Comparison of ENCODE assay signal across 10 mouse cellular contexts in the genomic region with DNA sequence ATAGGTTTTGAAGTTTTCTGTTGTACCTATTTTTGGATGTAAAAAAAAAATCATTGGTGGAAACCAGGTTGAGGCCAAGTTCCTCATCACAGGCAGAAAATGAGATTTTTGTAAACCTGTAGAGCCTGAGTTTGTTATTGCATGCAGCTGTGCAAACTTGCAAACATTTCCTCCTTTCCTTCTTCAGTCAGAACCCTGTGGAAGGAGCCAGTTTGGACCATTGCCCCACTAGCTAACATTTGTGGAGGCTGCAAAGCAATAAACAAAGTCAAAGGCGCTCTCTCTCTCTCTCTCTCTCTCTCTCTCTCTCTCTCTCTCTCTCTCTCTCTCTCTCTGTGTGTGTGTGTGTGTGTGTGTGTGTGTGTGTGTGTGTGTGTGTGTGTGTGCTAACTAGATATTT. TPM values are rescaled to one million over a fixed set of nuclear protein-coding genes. Genes with fewer than 3 reads are reported as not detected.
DNase-seq lines count a peak whose midpoint lies in the region.
"Had no signal": no experiment of that assay in that cellular context is flagged by ENCODE, and none has a peak within 500 bp of the region (broad histone marks: within the 10 kb centered on the region; RNA-seq: fewer than 3 reads in every experiment).

No protein-coding gene starts in this region.

- DNase-seq in kidney, postnatal 10 days, result peak; percentile 20
- DNase-seq in kidney, adult 11 months, result no peak
- DNase-seq in A20 (ENCODE audit: low read depth, low spot score), result peak; percentile 5
- peak; percentile 7 for DNase-seq in brain, adult 2 months (ENCODE audit: low read depth, low spot score)
- DNase-seq in kidney, postnatal 36 days, result peak; percentile 6 to 25
- DNase-seq in layer of hippocampus, adult 18-20 months (ENCODE audit: low spot score in 2 of 2), result no peak
- DNase-seq in thymus, postnatal 25 days, result no peak
- DNase-seq: adrenal gland, adult 8-10 months; thymus, postnatal 4 days had no signal

RNA-seq across cellular contexts. Expression of gene Amelx, which starts 13.2 kb away (rescaled TPM):
- total RNA-seq in layer of hippocampus, adult 18-20 months (2021), result not detected
- total RNA-seq: adrenal gland, adult 8-10 months; gastrocnemius, postnatal 36 days had no signal

Comparison
In these comparisons a context has a peak if more than half of its experiments do, and no peak if none do; other contexts are left out.
1. DNase-seq: peak in kidney, postnatal 10 days (single experiment), A20 (single experiment), brain, adult 2 months (single experiment) and kidney, postnatal 36 days (2 of 2); none in kidney, adult 11 months (single experiment), layer of hippocampus, adult 18-20 months (0 of 2) and thymus, postnatal 25 days (single experiment).